Mouse (Mus musculus): ENCODE results near the gene Zfp507. TPM values are rescaled to one million over a fixed set of nuclear protein-coding genes. Genes with fewer than 3 reads are reported as not detected.

The Zfp507 gene
- polyA plus RNA-seq, 1 experiment from 2014 or later: 18.8 TPM

GRCm38 (mm10) chr7:35782252-35782651, 20.6 kb downstream of the Zfp507 start:
- Histone ChIP-seq H3K9ac (no peak overlapping the region), H3K4me1 (no peaks in the 10 kb centered on the region), H3K27me3 (no peaks in the 10 kb centered on the region), H3K36me3 (peaks cover 63% of the 10 kb centered on the region), H3K4me2 (replicated peaks) (no peak overlapping the region), H3K9me3 (replicated peaks) (no peaks in the 10 kb centered on the region), H3K4me3 (replicated peaks) (no peak overlapping the region), H3K27ac (replicated peaks) (no peak overlapping the region)
- ATAC-seq (ENCODE audit: insufficient number of reproducible peaks, low FRiP score, low TSS enrichment, low read depth): no peak

GRCm38 (mm10) chr7:35774127-35774526, 28.7 kb downstream of the Zfp507 start:
- no peak overlapping the region for H3K9ac ChIP-seq
- H3K27me3 ChIP-seq: no peaks in the 10 kb centered on the region
- H3K36me3 ChIP-seq: peaks cover 58% of the 10 kb centered on the region
- ATAC-seq (ENCODE audit: insufficient number of reproducible peaks, low FRiP score, low TSS enrichment, low read depth): no peak
- no peak overlapping the region for H3K4me3 ChIP-seq (replicated peaks)
- WGBS: 82% methylated on average over 12 of the region's 12 CpGs
- H3K27ac ChIP-seq (replicated peaks): no peak overlapping the region
- H3K4me2 ChIP-seq (replicated peaks): no peak overlapping the region
- H3K9me3 ChIP-seq (replicated peaks): no peaks in the 10 kb centered on the region
- no peaks in the 10 kb centered on the region for H3K4me1 ChIP-seq

GRCm38 (mm10) chr7:35772347-35772746, 30.5 kb downstream of the Zfp507 start:
- no peak for ATAC-seq (ENCODE audit: insufficient number of reproducible peaks, low FRiP score, low TSS enrichment, low read depth)
- no peak overlapping the region for H3K4me3 ChIP-seq (replicated peaks)
- H3K36me3 ChIP-seq: peaks cover 44% of the 10 kb centered on the region
- no peaks in the 10 kb centered on the region for H3K4me1 ChIP-seq
- no peak overlapping the region for H3K27ac ChIP-seq (replicated peaks)
- no peak overlapping the region for H3K9ac ChIP-seq
- H3K9me3 ChIP-seq (replicated peaks): no peaks in the 10 kb centered on the region
- no peaks in the 10 kb centered on the region for H3K27me3 ChIP-seq
- WGBS: 91% methylated on average over 8 of the region's 8 CpGs
- H3K4me2 ChIP-seq (replicated peaks): no peak overlapping the region

GRCm38 (mm10) chr7:35771106-35771505, 31.7 kb downstream of the Zfp507 start:
- peaks cover 36% of the 10 kb centered on the region for H3K36me3 ChIP-seq
- no peak overlapping the region for H3K4me2 ChIP-seq (replicated peaks)
- no peak overlapping the region for H3K27ac ChIP-seq (replicated peaks)
- H3K4me1 ChIP-seq: no peaks in the 10 kb centered on the region
- no peaks in the 10 kb centered on the region for H3K27me3 ChIP-seq
- no peaks in the 10 kb centered on the region for H3K9me3 ChIP-seq (replicated peaks)
- H3K4me3 ChIP-seq (replicated peaks): no peak overlapping the region
- no peak for ATAC-seq (ENCODE audit: insufficient number of reproducible peaks, low FRiP score, low TSS enrichment, low read depth)
- H3K9ac ChIP-seq: no peak overlapping the region

GRCm38 (mm10) chr7:35770122-35770521, 32.7 kb downstream of the Zfp507 start:
- H3K4me1 ChIP-seq: no peaks in the 10 kb centered on the region
- 89% methylated on average over 7 of the region's 7 CpGs for WGBS

GRCm38 (mm10) chr7:35764461-35764860, 38.3 kb downstream of the Zfp507 start:
- WGBS: 91% methylated on average over 11 of the region's 11 CpGs
- no peaks in the 10 kb centered on the region for H3K36me3 ChIP-seq
- no peak overlapping the region for H3K4me2 ChIP-seq (replicated peaks)
- H3K27ac ChIP-seq (replicated peaks): no peak overlapping the region
- no peak overlapping the region for H3K9ac ChIP-seq
- no peaks in the 10 kb centered on the region for H3K9me3 ChIP-seq (replicated peaks)
- no peak for ATAC-seq (ENCODE audit: insufficient number of reproducible peaks, low FRiP score, low TSS enrichment, low read depth)
- H3K27me3 ChIP-seq: no peaks in the 10 kb centered on the region
- H3K4me3 ChIP-seq (replicated peaks): no peak overlapping the region
- H3K4me1 ChIP-seq: no peaks in the 10 kb centered on the region

More at GRCm38 (mm10) chr7:35770122-35770521, 32.7 kb downstream of the Zfp507 start:
- Histone ChIP-seq H3K9ac (no peak overlapping the region), H3K4me2 (replicated peaks) (no peak overlapping the region), H3K4me3 (replicated peaks) (no peak overlapping the region), H3K27me3 (no peaks in the 10 kb centered on the region), H3K27ac (replicated peaks) (no peak overlapping the region), H3K9me3 (replicated peaks) (no peaks in the 10 kb centered on the region), H3K36me3 (peaks cover 26% of the 10 kb centered on the region)
- ATAC-seq (ENCODE audit: insufficient number of reproducible peaks, low FRiP score, low TSS enrichment, low read depth): no peak

- no peaks in the 10 kb centered on the region for H3K9me3 ChIP-seq (replicated peaks)
- H3K4me3 ChIP-seq (replicated peaks): no peak overlapping the region
- no peaks in the 10 kb centered on the region for H3K27me3 ChIP-seq
- 59% methylated on average over 5 of the region's 5 CpGs for WGBS
- H3K9ac ChIP-seq: no peak overlapping the region
- no peak overlapping the region for H3K4me2 ChIP-seq (replicated peaks)
- no peak for ATAC-seq (ENCODE audit: insufficient number of reproducible peaks, low FRiP score, low TSS enrichment, low read depth)
- H3K36me3 ChIP-seq: no peaks in the 10 kb centered on the region
- no peak overlapping the region for H3K27ac ChIP-seq (replicated peaks)
- no peaks in the 10 kb centered on the region for H3K4me1 ChIP-seq
Observed at GRCm38 (mm10) chr7:35761801-35762200, 41.0 kb downstream of the Zfp507 start.

- Histone ChIP-seq H3K27ac (replicated peaks) (no peak overlapping the region), H3K4me1 (no peaks in the 10 kb centered on the region), H3K36me3 (no peaks in the 10 kb centered on the region), H3K4me3 (replicated peaks) (no peak overlapping the region), H3K4me2 (replicated peaks) (no peak overlapping the region), H3K9ac (no peak overlapping the region), H3K27me3 (no peaks in the 10 kb centered on the region), H3K9me3 (replicated peaks) (no peaks in the 10 kb centered on the region)
- 25% methylated on average over 2 of the region's 2 CpGs for WGBS
- no peak for ATAC-seq (ENCODE audit: insufficient number of reproducible peaks, low FRiP score, low TSS enrichment, low read depth)
Observed at GRCm38 (mm10) chr7:35759602-35760001, 43.2 kb downstream of the Zfp507 start.

GRCm38 (mm10) chr7:35756510-35757440, 46.0 kb downstream of the Zfp507 start:
- no peaks in the 10 kb centered on the region for H3K27me3 ChIP-seq
- no peaks in the 10 kb centered on the region for H3K36me3 ChIP-seq
- peaks cover 8% of the 10 kb centered on the region; the same call in 1 of the 2 replicates for H3K4me1 ChIP-seq
- no peak overlapping the region for H3K4me2 ChIP-seq (replicated peaks)
- no peaks in the 10 kb centered on the region for H3K9me3 ChIP-seq (replicated peaks)
- no peak overlapping the region for H3K9ac ChIP-seq
- 40% methylated on average over 14 of the region's 14 CpGs for whole genome bisulfite sequencing
- no peak overlapping the region for H3K4me3 ChIP-seq (replicated peaks)
- no peak for ATAC-seq (ENCODE audit: insufficient number of reproducible peaks, low FRiP score, low TSS enrichment, low read depth)
- no peak overlapping the region for H3K27ac ChIP-seq (replicated peaks)

- peak overlapping the region; percentile 89 for H3K4me3 ChIP-seq (replicated peaks)
- H3K9ac ChIP-seq: no peak overlapping the region
- H3K36me3 ChIP-seq: peaks cover 5% of the 10 kb centered on the region
- H3K27ac ChIP-seq (replicated peaks): 0 out of 2 replicates have a peak overlapping the region, but pooled peaks have one; percentile 44
- H3K4me1 ChIP-seq: peaks cover 8% of the 10 kb centered on the region; the same call in 1 of the 2 replicates
- peak overlapping the region; percentile 98 for H3K4me2 ChIP-seq (replicated peaks)
- ATAC-seq (ENCODE audit: insufficient number of reproducible peaks, low FRiP score, low TSS enrichment, low read depth): no peak
- H3K9me3 ChIP-seq (replicated peaks): no peaks in the 10 kb centered on the region
- H3K27me3 ChIP-seq: no peaks in the 10 kb centered on the region
- WGBS: 72% methylated on average over 4 of the region's 4 CpGs
Observed at GRCm38 (mm10) chr7:35754886-35755168, 48.0 kb downstream of the Zfp507 start.

- peak; percentile 98 for ATAC-seq (ENCODE audit: insufficient number of reproducible peaks, low FRiP score, low TSS enrichment, low read depth)
Observed at GRCm38 (mm10) chr7:35754033-35754885, 48.5 kb downstream of the Zfp507 start, which contains the start of gene Dpy19l3. TSS of gene Dpy19l3 (minus strand) at chr7:35754454.

More at GRCm38 (mm10) chr7:35754033-35754885, 48.5 kb downstream of the Zfp507 start, which contains the start of gene Dpy19l3:
- peak within 1 kb of the TSS; percentile 89 for H3K4me3 ChIP-seq (replicated peaks)
- H3K4me1 ChIP-seq: peaks cover 8% of the 10 kb centered on the region; the same call in 1 of the 2 replicates
- H3K4me2 ChIP-seq (replicated peaks): peak within 1 kb of the TSS; percentile 98
- peak within 1 kb of the TSS; percentile 66; the same call in 1 of the 2 replicates for H3K27ac ChIP-seq (replicated peaks)
- under 1% methylated on average over 70 of the region's 70 CpGs for WGBS
- H3K36me3 ChIP-seq: peaks cover 10% of the 10 kb centered on the region
- H3K27me3 ChIP-seq: no peaks in the 10 kb centered on the region
- peak within 1 kb of the TSS; percentile 62 for H3K9ac ChIP-seq
- no peaks in the 10 kb centered on the region for H3K9me3 ChIP-seq (replicated peaks)
